Mouse (Mus musculus) embryonic facial prominence, embryonic 14.5 days (tissue): ENCODE results near the gene Kcne1. TPM values are rescaled to one million over a fixed set of nuclear protein-coding genes. Genes with fewer than 3 reads are reported as not detected.

Source experiments
- ATAC-seq: fragments of 200-750 bp; cut with Nextera tagmentation; 2 replicates; pipeline ENCODE4 v1.8.0; 2017; ENCODE audit warnings: low read depth, moderate number of reproducible peaks, moderate TSS enrichment
- DNase-seq: peaks from one replicate; pipeline ENCODE4 v3.0.0-alpha.2; 2015; ENCODE audit warnings: low spot score
- H3K27ac ChIP-seq: fragments of 300-500 bp; sonication (generic); replicated peaks from 2 replicates; pipeline ENCODE4 v1.5.1; 2014; ENCODE audit warnings: low read depth, mild to moderate bottlenecking, low read length, moderate library complexity
- H3K27me3 ChIP-seq: fragments of 300-500 bp; sonication (generic); replicated peaks from 2 replicates; pipeline ENCODE4 v1.6.1; 2014; ENCODE audit warnings: low read length; ENCODE audit not compliant: control insufficient read depth, insufficient read depth
- H3K36me3 ChIP-seq: fragments of 300-500 bp; sonication (generic); 2 replicates; pipeline ENCODE4 v1.6.1; 2014; ENCODE audit warnings: low read length, mixed read lengths; ENCODE audit not compliant: control insufficient read depth, insufficient read depth
- H3K4me1 ChIP-seq: fragments of 300-500 bp; sonication (generic); 2 replicates; pipeline ENCODE4 v1.6.1; 2014; ENCODE audit warnings: antibody characterized with exemption, low read length; ENCODE audit not compliant: control insufficient read depth, insufficient read depth
- H3K4me2 ChIP-seq: fragments of 300-500 bp; sonication (generic); 2 replicates; pipeline ENCODE4 v1.6.1; 2014; ENCODE audit warnings: low read depth, mild to moderate bottlenecking, low read length, moderate library complexity, mixed read lengths
- H3K4me3 ChIP-seq: fragments of 300-500 bp; sonication (generic); 2 replicates; pipeline ENCODE4 v1.5.1; 2014; ENCODE audit warnings: low read depth, mild to moderate bottlenecking, low read length
- H3K9ac ChIP-seq: fragments of 300-500 bp; sonication (generic); 2 replicates; pipeline ENCODE4 v1.6.1; 2014; ENCODE audit warnings: low read depth, mild to moderate bottlenecking, low read length, moderate library complexity, mixed read lengths
- H3K9me3 ChIP-seq: fragments of 300-500 bp; sonication (generic); 2 replicates; pipeline ENCODE4 v1.6.1; 2016; ENCODE audit warnings: low read length; ENCODE audit not compliant: control insufficient read depth
- WGBS: fragments of 180-500 bp; shearing (Covaris S2); extraction: QIAGEN DNeasy Blood & Tissue Kit; methylation state at CpG from one replicate; pipeline ENCODE4 v1.1.7; 2014; 5-methylcytosine and 5-hydroxymethylcytosine counted together
- polyA plus RNA-seq: library from polyadenylated mRNA; unstranded; fragments of >200 nt; fragmentation: Nextera tagmentation; extraction: Ambion mirVana; gene quantifications from 2 replicates; pipeline ENCODE4 v1.2.1, GENCODE M21; 2014

Kcne1 gene
- polyA plus RNA-seq, 1 experiment from 2014 or later, result 0.21 TPM

GRCm38 (mm10) chr16:92327911-92328310 is 31.4 kb downstream of the Kcne1 start:
- Histone ChIP-seq H3K9me3 (no peaks in the 10 kb centered on the region), H3K27me3 (no peaks in the 10 kb centered on the region), H3K4me3 (no peak overlapping the region), H3K9ac (no peak overlapping the region), H3K27ac (no peak overlapping the region), H3K4me2 (no peak overlapping the region), H3K4me1 (no peaks in the 10 kb centered on the region), H3K36me3 (no peaks in the 10 kb centered on the region)
- ATAC-seq (no peak), DNase-seq (no peak)
- WGBS, result 86% methylated on average over 10 of the region's 10 CpGs

GRCm38 (mm10) chr16:92325062-92325406 is 34.2 kb downstream of the Kcne1 start:
- Histone ChIP-seq H3K9ac (no peak overlapping the region), H3K27ac (no peak overlapping the region), H3K4me2 (no peak overlapping the region), H3K9me3 (no peaks in the 10 kb centered on the region), H3K4me1 (no peaks in the 10 kb centered on the region), H3K27me3 (no peaks in the 10 kb centered on the region), H3K4me3 (no peak overlapping the region), H3K36me3 (no peaks in the 10 kb centered on the region)
- WGBS, result 45% methylated on average over 1 of the region's 1 CpGs
- ATAC-seq (no peak), DNase-seq (no peak)

- Histone ChIP-seq H3K9me3 (no peaks in the 10 kb centered on the region), H3K27me3 (no peaks in the 10 kb centered on the region), H3K4me2 (no peak overlapping the region), H3K27ac (no peak overlapping the region), H3K4me1 (no peaks in the 10 kb centered on the region), H3K9ac (no peak overlapping the region), H3K4me3 (no peak overlapping the region), H3K36me3 (no peaks in the 10 kb centered on the region)
- DNase-seq, result no peak
- no peak for ATAC-seq
- 35% methylated on average over 7 of the region's 7 CpGs for WGBS
These were observed 34.8 kb downstream of the Kcne1 start for GRCm38 (mm10) chr16:92324309-92325061.

GRCm38 (mm10) chr16:92321341-92321740 is 37.9 kb downstream of the Kcne1 start, which contains the start of gene Fam243:
Gene Fam243, minus strand, starts transcription at chr16:92321441.
- no peak within 1 kb of the TSS for H3K9ac ChIP-seq
- H3K4me1 ChIP-seq, result no peaks in the 10 kb centered on the region
- 90% methylated on average over 8 of the region's 8 CpGs for WGBS
- no peak within 1 kb of the TSS for H3K4me2 ChIP-seq
- no peaks in the 10 kb centered on the region for H3K36me3 ChIP-seq
- no peak within 1 kb of the TSS for H3K27ac ChIP-seq
- H3K9me3 ChIP-seq, result no peaks in the 10 kb centered on the region
- no peaks in the 10 kb centered on the region for H3K27me3 ChIP-seq
- no peak for DNase-seq
- no peak within 1 kb of the TSS for H3K4me3 ChIP-seq
- no peak for ATAC-seq

GRCm38 (mm10) chr16:92320361-92320760 is 38.9 kb downstream of the Kcne1 start:
- Histone ChIP-seq H3K4me3 (no peak overlapping the region), H3K9ac (no peak overlapping the region), H3K27me3 (no peaks in the 10 kb centered on the region), H3K9me3 (no peaks in the 10 kb centered on the region), H3K4me2 (no peak overlapping the region), H3K36me3 (no peaks in the 10 kb centered on the region), H3K4me1 (no peaks in the 10 kb centered on the region), H3K27ac (no peak overlapping the region)
- 86% methylated on average over 3 of the region's 3 CpGs for WGBS
- ATAC-seq (no peak), DNase-seq (no peak)

GRCm38 (mm10) chr16:92319353-92320109 is 39.7 kb downstream of the Kcne1 start:
- no peak for ATAC-seq
- WGBS, result 64% methylated on average over 20 of the region's 20 CpGs
- H3K4me2 ChIP-seq, result no peak overlapping the region
- no peaks in the 10 kb centered on the region for H3K9me3 ChIP-seq
- no peak overlapping the region for H3K4me3 ChIP-seq
- no peak for DNase-seq
- no peak overlapping the region for H3K9ac ChIP-seq
- H3K27ac ChIP-seq, result no peak overlapping the region
- H3K4me1 ChIP-seq, result no peaks in the 10 kb centered on the region
- H3K36me3 ChIP-seq, result no peaks in the 10 kb centered on the region
- H3K27me3 ChIP-seq, result no peaks in the 10 kb centered on the region

GRCm38 (mm10) chr16:92316049-92316738 is 43.1 kb downstream of the Kcne1 start:
- no peak for DNase-seq
- WGBS, result 72% methylated on average over 7 of the region's 7 CpGs
- H3K27me3 ChIP-seq, result no peaks in the 10 kb centered on the region
- H3K4me2 ChIP-seq, result no peak overlapping the region
- no peaks in the 10 kb centered on the region for H3K9me3 ChIP-seq
- peaks cover 14% of the 10 kb centered on the region for H3K36me3 ChIP-seq
- no peak overlapping the region for H3K27ac ChIP-seq
- no peaks in the 10 kb centered on the region for H3K4me1 ChIP-seq
- ATAC-seq, result no peak
- no peak overlapping the region for H3K9ac ChIP-seq
- H3K4me3 ChIP-seq, result no peak overlapping the region

GRCm38 (mm10) chr16:92313953-92314741 is 45.1 kb downstream of the Kcne1 start:
- DNase-seq (peak; percentile 87), ATAC-seq (peak; percentile 81)
- no peaks in the 10 kb centered on the region for H3K27me3 ChIP-seq
- 45% methylated on average over 13 of the region's 13 CpGs for WGBS
- H3K4me2 ChIP-seq, result no peak overlapping the region
- no peak overlapping the region for H3K9ac ChIP-seq
- no peaks in the 10 kb centered on the region for H3K4me1 ChIP-seq
- H3K27ac ChIP-seq, result no peak overlapping the region
- no peaks in the 10 kb centered on the region for H3K9me3 ChIP-seq
- no peak overlapping the region for H3K4me3 ChIP-seq
- H3K36me3 ChIP-seq, result peaks cover 28% of the 10 kb centered on the region
